Mouse (Mus musculus): Measurements from ENCODE around the gene Fgfr2. TPM values are rescaled to one million over a fixed set of nuclear protein-coding genes. Genes with fewer than 3 reads are reported as not detected.

Fgfr2 gene
- polyA plus RNA-seq, 1 experiment from 2014 or later = 11.4 TPM

GRCm38 (mm10) chr7:131541184-131542114, 1581.7 kb downstream of the Fgfr2 start:
- H3K27me3 ChIP-seq (ENCODE audit: control insufficient read depth, insufficient read depth, low read depth, low read length) = peaks cover 87% of the 10 kb centered on the region
- H3K36me3 ChIP-seq (ENCODE audit: control insufficient read depth, insufficient read depth) = no peaks in the 10 kb centered on the region
- no peak overlapping the region for H3K9ac ChIP-seq (ENCODE audit: low read depth, low read length)
- H3K4me1 ChIP-seq (ENCODE audit: control insufficient read depth, low read depth, low read length) = no peaks in the 10 kb centered on the region; the same call in 1 of the 2 replicates
- H3K27ac ChIP-seq (ENCODE audit: low read length) = no peak overlapping the region
- no peak overlapping the region for H3K4me2 ChIP-seq (ENCODE audit: low read depth, low read length)
- ATAC-seq (ENCODE audit: low read depth) = no peak
- H3K4me3 ChIP-seq (ENCODE audit: low read depth, low read length) = peak overlapping the region; percentile 11; the same call in 1 of the 2 replicates
- no peaks in the 10 kb centered on the region for H3K9me3 ChIP-seq (replicated peaks; ENCODE audit: control insufficient read depth, low read length)
- 3% methylated on average over 41 of the region's 41 CpGs for WGBS (ENCODE audit: insufficient replicate concordance)

DNA sequence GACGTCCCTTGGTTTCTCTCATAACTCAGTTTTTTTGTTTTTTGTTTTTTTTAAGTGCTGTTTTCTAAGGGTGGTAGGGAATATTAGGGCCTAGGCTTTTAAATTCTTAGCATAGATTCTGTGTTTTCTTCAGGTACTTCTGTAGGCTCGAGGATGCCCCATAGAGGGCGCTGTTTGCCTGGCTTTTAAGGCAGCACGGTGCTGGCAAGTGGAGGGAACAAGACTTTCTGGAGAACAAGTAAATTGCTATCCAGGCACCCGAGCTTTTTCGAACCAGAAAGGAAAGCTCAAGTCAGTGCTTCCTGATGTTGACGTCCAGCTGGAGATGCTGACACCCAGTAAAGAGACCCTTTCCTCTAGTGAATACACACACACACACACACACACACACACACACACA, 1583.2 kb downstream of the Fgfr2 start:
- under 1% methylated on average over 7 of the region's 7 CpGs for WGBS (ENCODE audit: insufficient replicate concordance)
- Histone ChIP-seq H3K9me3 (replicated peaks; ENCODE audit: control insufficient read depth, low read length) (no peaks in the 10 kb centered on the region), H3K4me2 (ENCODE audit: low read depth, low read length) (no peak overlapping the region), H3K27ac (ENCODE audit: low read length) (no peak overlapping the region), H3K9ac (ENCODE audit: low read depth, low read length) (no peak overlapping the region), H3K27me3 (ENCODE audit: control insufficient read depth, insufficient read depth, low read depth, low read length) (peaks cover 72% of the 10 kb centered on the region), H3K4me3 (ENCODE audit: low read depth, low read length) (no peak overlapping the region), H3K36me3 (ENCODE audit: control insufficient read depth, insufficient read depth) (no peaks in the 10 kb centered on the region), H3K4me1 (ENCODE audit: control insufficient read depth, low read depth, low read length) (no peaks in the 10 kb centered on the region; the same call in 1 of the 2 replicates)
- ATAC-seq (ENCODE audit: low read depth) = no peak

- 46% methylated on average over 2 of the region's 2 CpGs for WGBS (ENCODE audit: insufficient replicate concordance)
- no peaks in the 10 kb centered on the region for H3K9me3 ChIP-seq (replicated peaks; ENCODE audit: control insufficient read depth, low read length)
- no peaks in the 10 kb centered on the region for H3K4me1 ChIP-seq (ENCODE audit: control insufficient read depth, low read depth, low read length)
- H3K27ac ChIP-seq (ENCODE audit: low read length) = no peak overlapping the region
- no peaks in the 10 kb centered on the region for H3K27me3 ChIP-seq (ENCODE audit: control insufficient read depth, insufficient read depth, low read depth, low read length)
- H3K9ac ChIP-seq (ENCODE audit: low read depth, low read length) = no peak overlapping the region
- no peak overlapping the region for H3K4me2 ChIP-seq (ENCODE audit: low read depth, low read length)
- no peak overlapping the region for H3K4me3 ChIP-seq (ENCODE audit: low read depth, low read length)
- no peaks in the 10 kb centered on the region for H3K36me3 ChIP-seq (ENCODE audit: control insufficient read depth, insufficient read depth)
- no peak for ATAC-seq (ENCODE audit: low read depth)
Observed at GRCm38 (mm10) chr7:131503739-131504138, 1619.4 kb downstream of the Fgfr2 start.

- H3K4me3 ChIP-seq (ENCODE audit: low read depth, low read length) = no peak overlapping the region
- H3K27me3 ChIP-seq (ENCODE audit: control insufficient read depth, insufficient read depth, low read depth, low read length) = no peaks in the 10 kb centered on the region
- no peak for ATAC-seq (ENCODE audit: low read depth)
- H3K27ac ChIP-seq (ENCODE audit: low read length) = no peak overlapping the region
- no peaks in the 10 kb centered on the region for H3K4me1 ChIP-seq (ENCODE audit: control insufficient read depth, low read depth, low read length)
- H3K9ac ChIP-seq (ENCODE audit: low read depth, low read length) = no peak overlapping the region
- H3K36me3 ChIP-seq (ENCODE audit: control insufficient read depth, insufficient read depth) = no peaks in the 10 kb centered on the region
- no peaks in the 10 kb centered on the region for H3K9me3 ChIP-seq (replicated peaks; ENCODE audit: control insufficient read depth, low read length)
- 81% methylated on average over 5 of the region's 5 CpGs for WGBS (ENCODE audit: insufficient replicate concordance)
- H3K4me2 ChIP-seq (ENCODE audit: low read depth, low read length) = no peak overlapping the region
Observed at GRCm38 (mm10) chr7:131478403-131478802, 1644.7 kb downstream of the Fgfr2 start.

- ATAC-seq (ENCODE audit: low read depth) = no peak
- H3K4me3 ChIP-seq (ENCODE audit: low read depth, low read length) = no peak overlapping the region
- H3K27ac ChIP-seq (ENCODE audit: low read length) = no peak overlapping the region
- no peaks in the 10 kb centered on the region for H3K4me1 ChIP-seq (ENCODE audit: control insufficient read depth, low read depth, low read length)
- WGBS (ENCODE audit: insufficient replicate concordance) = 56% methylated on average over 8 of the region's 8 CpGs
- H3K36me3 ChIP-seq (ENCODE audit: control insufficient read depth, insufficient read depth) = no peaks in the 10 kb centered on the region
- H3K4me2 ChIP-seq (ENCODE audit: low read depth, low read length) = no peak overlapping the region
- H3K27me3 ChIP-seq (ENCODE audit: control insufficient read depth, insufficient read depth, low read depth, low read length) = no peaks in the 10 kb centered on the region
- no peak overlapping the region for H3K9ac ChIP-seq (ENCODE audit: low read depth, low read length)
- H3K9me3 ChIP-seq (replicated peaks; ENCODE audit: control insufficient read depth, low read length) = no peaks in the 10 kb centered on the region
Observed at GRCm38 (mm10) chr7:131477140-131477539, 1646.0 kb downstream of the Fgfr2 start.

DNA sequence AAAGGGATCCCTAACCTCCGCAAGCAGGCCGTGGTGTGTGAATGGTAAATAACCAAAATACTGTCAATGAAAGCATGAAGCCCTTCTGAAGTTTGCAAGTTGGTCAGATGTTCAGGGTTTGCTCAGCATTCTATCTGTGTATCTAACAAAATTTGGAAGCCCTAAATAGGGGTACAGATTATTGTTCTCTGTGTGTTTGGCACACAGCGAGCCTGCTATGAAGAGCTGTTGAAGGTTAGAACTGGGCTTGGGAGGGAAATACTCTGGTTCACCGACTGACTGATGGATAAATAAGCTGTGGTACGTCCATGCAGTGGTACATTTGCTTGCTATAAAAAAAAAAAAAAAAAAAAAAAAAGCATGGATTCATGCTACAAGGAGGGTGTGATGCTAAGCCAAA, 1651.6 kb downstream of the Fgfr2 start:
- Histone ChIP-seq H3K9me3 (replicated peaks; ENCODE audit: control insufficient read depth, low read length) (no peaks in the 10 kb centered on the region), H3K9ac (ENCODE audit: low read depth, low read length) (no peak overlapping the region), H3K36me3 (ENCODE audit: control insufficient read depth, insufficient read depth) (no peaks in the 10 kb centered on the region), H3K4me2 (ENCODE audit: low read depth, low read length) (no peak overlapping the region), H3K4me1 (ENCODE audit: control insufficient read depth, low read depth, low read length) (no peaks in the 10 kb centered on the region), H3K27ac (ENCODE audit: low read length) (no peak overlapping the region), H3K4me3 (ENCODE audit: low read depth, low read length) (no peak overlapping the region), H3K27me3 (ENCODE audit: control insufficient read depth, insufficient read depth, low read depth, low read length) (no peaks in the 10 kb centered on the region)
- ATAC-seq (ENCODE audit: low read depth) = no peak
- 67% methylated on average over 5 of the region's 5 CpGs for WGBS (ENCODE audit: insufficient replicate concordance)

GRCm38 (mm10) chr7:131469506-131469905, 1653.6 kb downstream of the Fgfr2 start:
- H3K9ac ChIP-seq (ENCODE audit: low read depth, low read length) = no peak overlapping the region
- no peak overlapping the region for H3K4me2 ChIP-seq (ENCODE audit: low read depth, low read length)
- H3K4me1 ChIP-seq (ENCODE audit: control insufficient read depth, low read depth, low read length) = no peaks in the 10 kb centered on the region
- H3K36me3 ChIP-seq (ENCODE audit: control insufficient read depth, insufficient read depth) = no peaks in the 10 kb centered on the region
- H3K27ac ChIP-seq (ENCODE audit: low read length) = no peak overlapping the region
- H3K9me3 ChIP-seq (replicated peaks; ENCODE audit: control insufficient read depth, low read length) = no peaks in the 10 kb centered on the region
- H3K27me3 ChIP-seq (ENCODE audit: control insufficient read depth, insufficient read depth, low read depth, low read length) = no peaks in the 10 kb centered on the region
- H3K4me3 ChIP-seq (ENCODE audit: low read depth, low read length) = no peak overlapping the region
- no peak for ATAC-seq (ENCODE audit: low read depth)
- WGBS (ENCODE audit: insufficient replicate concordance) = 42% methylated on average over 3 of the region's 3 CpGs

GRCm38 (mm10) chr7:131467312-131467711, 1655.8 kb downstream of the Fgfr2 start:
- ATAC-seq (ENCODE audit: low read depth) = no peak
- no peak overlapping the region for H3K27ac ChIP-seq (ENCODE audit: low read length)

GRCm38 (mm10) chr7:131465735-131466134, 1657.4 kb downstream of the Fgfr2 start:
- Histone ChIP-seq H3K4me2 (ENCODE audit: low read depth, low read length) (no peak overlapping the region), H3K4me3 (ENCODE audit: low read depth, low read length) (no peak overlapping the region), H3K36me3 (ENCODE audit: control insufficient read depth, insufficient read depth) (no peaks in the 10 kb centered on the region), H3K9ac (ENCODE audit: low read depth, low read length) (no peak overlapping the region), H3K27ac (ENCODE audit: low read length) (no peak overlapping the region), H3K9me3 (replicated peaks; ENCODE audit: control insufficient read depth, low read length) (no peaks in the 10 kb centered on the region), H3K4me1 (ENCODE audit: control insufficient read depth, low read depth, low read length) (no peaks in the 10 kb centered on the region), H3K27me3 (ENCODE audit: control insufficient read depth, insufficient read depth, low read depth, low read length) (no peaks in the 10 kb centered on the region)
- ATAC-seq (ENCODE audit: low read depth) = no peak
- 46% methylated on average over 3 of the region's 3 CpGs for WGBS (ENCODE audit: insufficient replicate concordance)

More at GRCm38 (mm10) chr7:131467312-131467711, 1655.8 kb downstream of the Fgfr2 start:
- Histone ChIP-seq H3K4me1 (ENCODE audit: control insufficient read depth, low read depth, low read length) (no peaks in the 10 kb centered on the region), H3K4me2 (ENCODE audit: low read depth, low read length) (no peak overlapping the region), H3K4me3 (ENCODE audit: low read depth, low read length) (no peak overlapping the region), H3K9me3 (replicated peaks; ENCODE audit: control insufficient read depth, low read length) (no peaks in the 10 kb centered on the region), H3K27me3 (ENCODE audit: control insufficient read depth, insufficient read depth, low read depth, low read length) (no peaks in the 10 kb centered on the region), H3K36me3 (ENCODE audit: control insufficient read depth, insufficient read depth) (no peaks in the 10 kb centered on the region), H3K9ac (ENCODE audit: low read depth, low read length) (no peak overlapping the region)
- 47% methylated on average over 3 of the region's 3 CpGs for WGBS (ENCODE audit: insufficient replicate concordance)
